Mouse (Mus musculus) intestine, postnatal 0 days (tissue): ENCODE data around the gene Myo9a. TPM values are rescaled to one million over a fixed set of nuclear protein-coding genes. Genes with fewer than 3 reads are reported as not detected.
"Not testable (repeated sequence)": the region's sequence is repeated elsewhere in the genome, so short reads cannot be mapped to it uniquely, and the experiment has no call there.

ENCODE experiments used
- ATAC-seq: fragments of 200-750 bp; cut with Nextera tagmentation; 2 replicates; pipeline ENCODE4 v1.8.0; 2017; ENCODE audit warnings: mild to moderate bottlenecking, moderate TSS enrichment, moderate library complexity
- H3K27ac ChIP-seq: fragments of 300-500 bp; sonication (generic); 2 replicates; pipeline ENCODE4 v1.5.1; 2014; ENCODE audit warnings: mild to moderate bottlenecking, low read depth, low read length, moderate library complexity
- H3K27me3 ChIP-seq: fragments of 300-500 bp; sonication (generic); replicated peaks from 2 replicates; pipeline ENCODE4 v1.6.1; 2014; ENCODE audit warnings: low read length, mixed read lengths; ENCODE audit not compliant: control insufficient read depth, insufficient read depth
- H3K36me3 ChIP-seq: fragments of 300-500 bp; sonication (generic); 2 replicates; pipeline ENCODE4 v1.6.1; 2014; ENCODE audit warnings: mild to moderate bottlenecking, moderate library complexity; ENCODE audit not compliant: control insufficient read depth, insufficient read depth
- H3K4me1 ChIP-seq: fragments of 300-500 bp; sonication (generic); replicated peaks from 2 replicates; pipeline ENCODE4 v1.6.1; 2014; ENCODE audit warnings: antibody characterized with exemption, low read length, mixed read lengths; ENCODE audit not compliant: control insufficient read depth, insufficient read depth
- H3K4me2 ChIP-seq: fragments of 300-500 bp; sonication (generic); replicated peaks from 2 replicates; pipeline ENCODE4 v1.6.1; 2014; ENCODE audit warnings: low read depth, mild to moderate bottlenecking, moderate library complexity
- H3K4me3 ChIP-seq: fragments of 300-500 bp; sonication (generic); 2 replicates; pipeline ENCODE4 v1.5.1; 2014; ENCODE audit warnings: low read depth, low read length
- H3K9ac ChIP-seq: fragments of 300-500 bp; sonication (generic); 2 replicates; pipeline ENCODE4 v1.6.1; 2014; ENCODE audit warnings: mild to moderate bottlenecking, low read depth, low read length
- H3K9me3 ChIP-seq: fragments of 300-500 bp; sonication (generic); 2 replicates; pipeline ENCODE4 v1.6.1; 2016; ENCODE audit warnings: mixed run types; ENCODE audit not compliant: control insufficient read depth
- CTCF ChIP-seq: sonication (generic); IDR thresholded peaks from 2 replicates; pipeline ENCODE4 v1.5.1; 2016; ENCODE audit warnings: low read depth, mild to moderate bottlenecking, control low read depth, antibody characterized with exemption, moderate library complexity
- WGBS: fragments of 180-500 bp; shearing (Covaris S2); extraction: QIAGEN DNeasy Blood & Tissue Kit; methylation state at CpG from one replicate; pipeline ENCODE4 v1.1.7; 2014; 5-methylcytosine and 5-hydroxymethylcytosine counted together
- polyA plus RNA-seq: library from polyadenylated mRNA; unstranded; fragments of >200 nt; fragmentation: Nextera tagmentation; extraction: Ambion mirVana; gene quantifications from 2 replicates; pipeline ENCODE4 v1.2.1, GENCODE M21; 2015

Myo9a gene
- polyA plus RNA-seq, 1 experiment from 2014 or later, result 12.2 TPM

- no peaks in the 10 kb centered on the region; the same call in 1 of the 2 replicates for H3K36me3 ChIP-seq
- 0 out of 2 replicates have a peak, but pooled peaks cover 3% of the 10 kb centered on the region for H3K4me1 ChIP-seq
- H3K4me2 ChIP-seq, result no peak overlapping the region
- H3K9me3 ChIP-seq, result no peaks in the 10 kb centered on the region
- H3K4me3 ChIP-seq, result no peak overlapping the region
- H3K9ac ChIP-seq, result no peak overlapping the region
- TF ChIP-seq CTCF, result no peak
- ATAC-seq, result no peak
- WGBS, result 72% methylated on average over 2 of the region's 2 CpGs
- H3K27ac ChIP-seq, result no peak overlapping the region
- H3K27me3 ChIP-seq, result no peaks in the 10 kb centered on the region
These were observed 2.3 kb upstream of the Myo9a start for GRCm38 (mm10) chr9:59748387-59748786.

- H3K36me3 ChIP-seq, result no peaks in the 10 kb centered on the region; the same call in 1 of the 2 replicates
- 0 out of 2 replicates have a peak, but pooled peaks cover 3% of the 10 kb centered on the region for H3K4me1 ChIP-seq
- no peak overlapping the region for H3K9ac ChIP-seq
- no peak overlapping the region for H3K4me3 ChIP-seq
- no peak for ATAC-seq
- WGBS, result 83% methylated on average over 11 of the region's 11 CpGs
- H3K27me3 ChIP-seq, result no peaks in the 10 kb centered on the region
- H3K27ac ChIP-seq, result no peak overlapping the region
- H3K9me3 ChIP-seq, result no peaks in the 10 kb centered on the region
- TF ChIP-seq CTCF, result no peak
- no peak overlapping the region for H3K4me2 ChIP-seq
These were observed 1.7 kb upstream of the Myo9a start for GRCm38 (mm10) chr9:59748969-59749368.

GRCm38 (mm10) chr9:59749581-59750265, 973 bp upstream of the Myo9a start:
- H3K27ac ChIP-seq, result no peak overlapping the region
- H3K4me1 ChIP-seq, result 0 out of 2 replicates have a peak, but pooled peaks cover 3% of the 10 kb centered on the region
- WGBS, result 28% methylated on average over 12 of the region's 12 CpGs
- H3K36me3 ChIP-seq, result no peaks in the 10 kb centered on the region; the same call in 1 of the 2 replicates
- peak overlapping the region; percentile 18; the same call in 1 of the 2 replicates for H3K9ac ChIP-seq
- no peak for ATAC-seq
- H3K4me3 ChIP-seq, result peak overlapping the region; percentile 92
- H3K27me3 ChIP-seq, result no peaks in the 10 kb centered on the region
- no peak for TF ChIP-seq CTCF
- H3K4me2 ChIP-seq, result peak overlapping the region; percentile 70
- H3K9me3 ChIP-seq, result no peaks in the 10 kb centered on the region

- peak overlapping the region; percentile 85 for H3K4me2 ChIP-seq
- no peak for TF ChIP-seq CTCF
- H3K4me3 ChIP-seq, result peak overlapping the region; percentile 92
- peak overlapping the region; percentile 85 for H3K27ac ChIP-seq
- under 1% methylated on average over 36 of the region's 49 CpGs for WGBS
- ATAC-seq, result peak; percentile 96
- no peaks in the 10 kb centered on the region for H3K9me3 ChIP-seq
- peak overlapping the region; percentile 80 for H3K9ac ChIP-seq
- H3K4me1 ChIP-seq, result 0 out of 2 replicates have a peak, but pooled peaks cover 3% of the 10 kb centered on the region
- no peaks in the 10 kb centered on the region for H3K27me3 ChIP-seq
- H3K36me3 ChIP-seq, result no peaks in the 10 kb centered on the region; the same call in 1 of the 2 replicates
These were observed 428 bp downstream of the Myo9a start for GRCm38 (mm10) chr9:59751066-59751581.

- Histone ChIP-seq H3K27ac (peak overlapping the region; percentile 85; the same call in 1 of the 2 replicates), H3K27me3 (no peaks in the 10 kb centered on the region), H3K4me1 (0 out of 2 replicates have a peak, but pooled peaks cover 3% of the 10 kb centered on the region), H3K4me3 (peak overlapping the region; percentile 92), H3K36me3 (no peaks in the 10 kb centered on the region; the same call in 1 of the 2 replicates), H3K9ac (peak overlapping the region; percentile 80), H3K4me2 (peak overlapping the region; percentile 85), H3K9me3 (no peaks in the 10 kb centered on the region)
- TF ChIP-seq CTCF, result no peak
- no peak for ATAC-seq
- WGBS, result 3% methylated on average over 2 of the region's 2 CpGs
These were observed 1.3 kb downstream of the Myo9a start for GRCm38 (mm10) chr9:59751966-59752365.

- H3K4me3 ChIP-seq, result no peak overlapping the region
- H3K9me3 ChIP-seq, result no peaks in the 10 kb centered on the region
- H3K4me2 ChIP-seq, result no peak overlapping the region
- no peak for TF ChIP-seq CTCF
- no peak overlapping the region for H3K27ac ChIP-seq
- H3K4me1 ChIP-seq, result no peaks in the 10 kb centered on the region
- no peaks in the 10 kb centered on the region; the same call in 1 of the 2 replicates for H3K36me3 ChIP-seq
- ATAC-seq, result no peak
- WGBS, result 56% methylated on average over 2 of the region's 2 CpGs
- no peaks in the 10 kb centered on the region for H3K27me3 ChIP-seq
- no peak overlapping the region for H3K9ac ChIP-seq
These were observed 4.5 kb downstream of the Myo9a start for GRCm38 (mm10) chr9:59755199-59755598.

GRCm38 (mm10) chr9:59757016-59757415, 6.3 kb downstream of the Myo9a start:
- WGBS, result 96% methylated on average over 2 of the region's 3 CpGs
- H3K36me3 ChIP-seq, H3K4me1 ChIP-seq, H3K27me3 ChIP-seq, H3K27ac ChIP-seq, H3K4me2 ChIP-seq, H3K4me3 ChIP-seq, H3K9ac ChIP-seq, ATAC-seq, H3K9me3 ChIP-seq: not testable (repeated sequence)
